Mouse (Mus musculus): Measurements from ENCODE around the gene Grin2b.

The Grin2b gene

DNA sequence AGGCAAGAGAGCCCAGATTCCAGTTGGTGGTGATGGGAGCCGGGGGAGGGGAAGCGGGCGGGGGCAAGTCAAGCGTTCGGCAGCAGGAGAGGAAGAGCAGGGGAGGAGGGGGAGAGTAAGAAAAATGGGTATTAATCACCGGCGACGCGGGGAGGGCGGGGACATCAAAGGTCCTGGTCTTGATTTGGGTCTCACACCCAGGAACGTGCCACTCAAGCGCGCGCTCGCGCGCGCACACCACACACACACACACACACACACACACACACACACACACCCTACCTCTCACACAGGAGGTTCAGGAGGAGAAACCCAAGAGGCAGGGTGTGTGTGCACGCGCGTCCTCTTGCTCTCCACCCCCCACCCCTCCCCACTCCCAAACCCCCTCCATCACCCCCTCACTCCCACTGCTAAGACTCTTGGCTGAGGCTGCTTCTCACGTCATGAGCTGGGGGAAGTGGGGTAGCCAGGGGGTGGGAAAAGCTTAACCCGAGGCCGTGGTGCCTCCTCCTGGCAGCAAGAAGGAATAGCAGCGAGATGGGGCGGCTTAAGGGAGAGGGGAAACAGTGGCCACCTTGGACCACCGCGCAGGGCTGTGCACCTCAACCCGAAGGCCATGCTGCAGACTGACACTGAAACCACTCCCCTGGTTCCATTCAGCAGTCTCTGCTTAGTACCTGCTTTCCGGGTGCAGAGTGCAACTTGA lies at the start of gene Grin2b:
Grin2b (minus strand) TSS at position 321 of the 706 bp plus-strand sequence.
- DNase-seq (ENCODE audit: low spot score in 2 of 2), result peak in 1 of 2 experiments; percentile 60

DNA sequence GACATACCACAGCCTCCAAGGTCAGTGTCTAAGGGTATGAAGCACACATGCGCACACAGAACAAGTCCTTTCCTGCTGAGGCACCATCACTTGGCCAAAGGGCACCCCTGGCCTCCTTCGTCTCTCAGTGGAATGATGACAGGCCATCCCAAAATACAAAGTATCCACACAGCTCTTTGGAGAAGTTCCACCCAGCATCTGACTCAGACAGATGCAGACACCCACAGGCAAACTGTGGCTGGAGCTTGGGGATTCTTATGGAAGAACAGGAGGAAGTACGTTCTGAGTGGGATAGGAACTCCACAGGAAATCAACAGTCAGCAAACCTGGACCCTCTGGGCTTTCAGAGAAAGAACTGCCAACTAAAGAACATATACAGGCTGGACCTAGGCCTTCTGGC lies 48.6 kb upstream of the Grin2b start:
- DNase-seq (ENCODE audit: low spot score in 2 of 2), result no peak

DNA sequence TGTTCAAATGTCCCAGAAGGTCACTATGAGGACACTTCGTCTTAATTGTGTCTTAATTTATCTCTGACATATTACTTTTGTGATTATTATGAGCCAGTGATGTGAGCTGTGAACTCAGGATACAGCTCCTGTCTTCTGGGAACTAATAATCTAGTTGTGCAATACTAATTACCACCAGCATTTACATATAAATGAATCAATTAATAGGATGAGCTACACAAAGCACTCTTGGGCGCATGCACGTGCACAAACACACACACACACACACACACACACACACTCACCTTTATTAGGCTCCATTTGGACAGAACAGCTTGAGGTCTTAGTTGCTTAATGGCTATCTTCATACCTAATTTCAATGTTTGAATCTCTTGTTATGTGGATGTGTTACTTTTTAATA lies 37.1 kb upstream of the Grin2b start:
- DNase-seq (ENCODE audit: low spot score in 2 of 2), result no peak

DNA sequence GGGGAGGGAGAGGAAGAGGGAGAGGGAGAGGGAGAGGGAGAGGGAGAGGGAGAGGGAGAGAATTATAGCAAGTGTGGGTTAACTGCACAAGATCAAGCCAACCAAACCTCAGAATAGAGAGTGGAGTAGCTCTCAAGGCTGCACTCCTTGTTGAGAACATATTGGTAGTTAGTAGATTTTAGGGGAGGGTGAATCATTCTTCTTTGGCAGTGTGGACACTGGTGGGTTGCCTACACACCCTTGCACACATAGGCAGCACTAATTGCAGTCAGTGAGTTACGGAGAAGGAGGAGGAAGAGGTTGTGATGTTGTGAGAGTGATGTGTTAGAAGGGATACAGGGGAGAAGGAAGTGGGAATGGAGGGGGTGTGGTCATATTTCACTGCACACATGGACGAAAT lies 26.5 kb upstream of the Grin2b start:
- no peak for DNase-seq (ENCODE audit: low spot score in 2 of 2)

DNA sequence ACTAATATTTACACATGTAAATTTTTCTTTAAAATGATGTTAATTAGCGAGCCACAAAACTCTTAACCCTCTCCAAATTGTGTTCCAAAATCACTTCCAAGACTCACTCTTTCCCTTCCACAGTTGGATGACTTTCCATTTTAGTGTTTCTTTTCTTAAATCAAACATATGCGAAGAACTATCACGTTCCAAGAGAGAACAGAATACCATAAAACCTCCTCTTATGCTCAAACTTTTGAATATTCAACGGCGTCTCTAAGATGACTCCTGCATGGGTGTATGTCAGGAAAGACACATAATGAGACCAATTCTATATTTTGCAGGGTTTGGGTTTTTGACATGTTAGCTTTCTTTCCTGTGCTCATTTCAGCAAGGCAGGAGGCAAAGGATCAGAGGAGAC lies 21.3 kb upstream of the Grin2b start:
- no peak for DNase-seq (ENCODE audit: low spot score in 2 of 2)

DNA sequence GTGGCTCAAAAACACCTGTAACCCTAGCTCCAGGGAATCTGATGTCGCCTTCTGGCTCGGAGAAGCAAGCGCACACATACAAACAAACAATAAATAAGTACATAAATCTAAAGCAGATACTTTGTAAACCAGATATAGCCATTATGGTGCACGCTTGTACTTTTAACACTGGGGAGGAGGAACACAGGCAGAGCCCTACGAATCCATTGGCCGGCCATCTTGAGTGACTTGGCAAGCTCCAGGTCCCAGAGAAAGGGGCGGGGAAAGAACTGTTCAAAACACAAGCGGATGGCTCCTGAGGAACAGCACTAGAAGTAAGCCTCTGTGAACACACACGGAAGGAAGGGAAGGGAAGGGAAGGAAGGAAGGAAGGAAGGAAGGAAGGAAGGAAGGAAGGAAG lies 4.8 kb upstream of the Grin2b start:
- no peak for DNase-seq (ENCODE audit: low spot score in 2 of 2)

DNA sequence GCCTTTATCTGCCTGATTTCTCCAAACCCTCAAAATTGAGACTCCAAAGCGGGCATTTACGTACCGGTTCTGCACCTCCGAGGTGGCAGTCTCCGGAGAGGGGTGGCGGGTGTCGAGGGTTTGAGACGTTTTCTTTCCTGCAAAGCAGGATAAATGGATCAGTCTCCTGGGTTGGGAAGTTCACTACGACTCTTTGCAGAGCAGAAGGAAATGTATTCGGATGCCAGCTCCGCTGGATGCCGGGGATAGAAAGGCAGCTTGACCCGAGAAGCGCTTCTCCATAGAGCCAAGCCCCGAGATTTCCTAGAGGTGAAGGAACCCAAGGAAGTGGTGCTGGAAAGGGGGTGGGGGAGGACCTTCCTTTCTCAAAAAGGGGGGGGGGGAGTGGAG lies 515 bp downstream of the Grin2b start:
- DNase-seq (ENCODE audit: low spot score in 2 of 2), result no peak

DNA sequence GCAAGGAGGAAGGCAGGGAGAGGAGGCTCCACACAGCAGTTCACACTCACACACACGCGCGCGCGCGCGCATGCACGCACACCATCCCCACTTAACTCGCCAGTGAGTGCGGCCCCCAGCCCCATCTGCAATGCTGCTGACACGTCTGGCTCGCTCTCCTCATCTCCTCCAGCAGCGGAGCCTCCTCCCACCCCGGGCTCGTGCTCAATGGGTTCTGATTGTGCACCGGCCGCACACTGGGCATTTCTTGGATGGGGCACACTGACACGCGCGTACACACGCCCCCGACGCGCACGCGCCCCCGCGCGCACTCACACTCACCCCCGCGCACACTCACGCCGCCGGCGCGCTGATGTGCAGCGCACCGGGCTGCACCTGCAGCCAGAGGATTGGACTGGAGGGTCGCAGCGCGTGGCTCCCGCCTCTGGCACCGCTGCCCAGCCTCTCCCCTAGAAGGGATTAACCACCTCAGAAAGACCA lies 1.1 kb downstream of the Grin2b start:
- DNase-seq (ENCODE audit: low spot score in 2 of 2), result no peak

DNA sequence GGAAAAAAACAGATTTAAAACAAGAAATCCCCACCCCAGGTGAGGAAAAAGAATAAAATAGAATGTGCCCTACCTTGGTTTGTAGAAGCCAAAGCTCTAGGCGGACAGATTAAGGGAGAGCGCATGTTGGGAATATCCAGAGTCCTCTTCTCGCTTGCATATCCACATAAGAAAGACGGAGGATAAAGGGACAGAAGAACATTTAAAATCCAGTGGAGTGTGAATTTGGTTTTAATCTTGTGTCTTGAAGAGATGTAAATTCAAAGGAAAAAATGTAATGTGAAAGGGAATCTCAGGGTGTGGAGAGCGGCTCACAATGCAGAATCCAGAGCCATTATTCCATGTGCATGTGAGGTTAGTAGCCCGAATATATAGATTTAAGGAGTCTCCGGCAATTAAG lies 2.0 kb downstream of the Grin2b start:
- no peak for DNase-seq (ENCODE audit: low spot score in 2 of 2)

DNA sequence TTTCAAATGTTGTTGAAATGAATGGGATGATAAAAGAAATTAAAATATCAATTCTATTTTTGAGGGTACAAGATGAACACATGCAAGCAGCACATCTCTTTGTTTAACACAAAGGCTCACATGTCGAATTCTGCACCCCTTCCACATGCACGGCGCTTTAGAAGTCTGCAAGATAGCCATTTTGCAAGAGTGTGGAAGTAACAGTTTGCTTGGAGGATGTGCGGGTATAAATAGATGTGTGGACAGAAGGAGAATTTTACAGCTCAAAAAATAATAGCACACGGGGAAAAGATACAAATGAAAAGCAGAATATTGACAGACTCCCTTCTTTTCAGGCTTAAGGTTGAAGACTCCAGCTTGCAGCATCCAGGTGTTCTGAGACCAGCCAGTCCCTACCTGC lies 2.9 kb downstream of the Grin2b start:
- no peak for DNase-seq (ENCODE audit: low spot score in 2 of 2)

DNA sequence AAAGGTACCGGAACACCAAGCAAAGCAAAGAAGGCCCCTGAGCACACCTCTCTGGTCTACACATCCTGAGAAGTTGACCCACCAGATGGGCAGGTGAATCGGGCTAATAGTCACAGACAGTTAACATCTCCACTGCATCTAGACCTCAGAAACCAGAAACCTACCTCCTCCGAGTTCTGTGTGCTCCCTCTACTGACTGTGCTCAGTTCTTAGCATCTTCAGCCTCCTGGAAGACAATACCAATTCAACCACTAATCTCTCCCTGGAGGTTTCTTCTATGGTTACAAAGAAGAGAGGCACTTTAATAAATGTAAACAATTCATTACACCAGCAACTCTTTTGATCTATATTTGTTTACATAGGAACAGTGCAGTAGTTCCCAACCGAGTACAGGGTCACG lies 6.0 kb downstream of the Grin2b start:
- DNase-seq (ENCODE audit: low spot score in 2 of 2), result no peak

DNA sequence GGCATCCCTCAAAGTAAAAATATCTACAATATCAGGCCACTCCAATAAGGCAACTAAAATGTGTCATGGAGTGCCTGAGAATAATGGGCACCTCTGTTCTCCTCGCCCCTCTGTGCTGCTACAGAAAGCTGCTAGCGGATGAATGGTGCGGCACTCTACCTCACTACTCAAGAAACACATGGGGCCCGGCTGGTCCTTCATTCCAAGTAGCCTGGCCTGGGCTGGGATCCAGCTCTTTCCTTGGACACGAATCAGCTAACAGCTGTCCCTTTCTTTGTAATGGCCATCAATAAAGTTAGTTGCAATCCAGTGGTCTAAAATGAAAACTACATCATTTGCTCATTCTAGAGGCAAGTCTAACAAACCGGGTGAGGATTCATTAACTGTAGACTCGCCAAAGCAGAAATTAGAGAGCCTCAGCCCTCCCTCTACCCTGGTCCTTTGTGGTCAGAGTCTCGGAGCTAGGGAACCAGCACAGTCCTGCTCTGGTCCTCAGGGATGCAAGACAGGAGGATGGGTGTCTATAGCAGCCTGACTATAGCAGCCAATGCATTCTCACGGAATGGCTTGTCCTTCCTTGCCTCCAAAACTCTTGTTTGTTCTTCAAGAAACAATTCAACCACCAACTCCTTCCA lies 7.8 kb downstream of the Grin2b start:
- no peak for DNase-seq (ENCODE audit: low spot score in 2 of 2)

DNA sequence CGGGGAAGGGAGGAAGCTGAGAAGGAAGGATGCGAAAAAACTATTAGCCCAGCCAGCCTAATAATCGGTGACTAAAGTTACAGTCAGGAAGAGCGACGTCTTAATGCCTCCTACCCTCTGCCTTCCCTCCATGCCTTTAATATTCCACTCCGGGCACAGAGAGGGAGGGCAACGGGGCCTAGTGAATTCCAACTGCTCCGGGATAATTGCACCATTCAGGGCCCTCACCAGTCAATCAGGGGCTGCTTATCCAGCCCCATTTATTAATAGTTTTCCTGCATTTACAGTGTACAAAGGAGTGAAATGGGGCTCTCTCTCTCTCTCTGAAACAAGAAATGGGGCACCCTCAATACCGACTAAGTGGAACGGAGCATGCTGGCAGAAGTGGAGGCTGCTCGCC lies 11.2 kb downstream of the Grin2b start:
- DNase-seq (ENCODE audit: low spot score in 2 of 2), result no peak

DNA sequence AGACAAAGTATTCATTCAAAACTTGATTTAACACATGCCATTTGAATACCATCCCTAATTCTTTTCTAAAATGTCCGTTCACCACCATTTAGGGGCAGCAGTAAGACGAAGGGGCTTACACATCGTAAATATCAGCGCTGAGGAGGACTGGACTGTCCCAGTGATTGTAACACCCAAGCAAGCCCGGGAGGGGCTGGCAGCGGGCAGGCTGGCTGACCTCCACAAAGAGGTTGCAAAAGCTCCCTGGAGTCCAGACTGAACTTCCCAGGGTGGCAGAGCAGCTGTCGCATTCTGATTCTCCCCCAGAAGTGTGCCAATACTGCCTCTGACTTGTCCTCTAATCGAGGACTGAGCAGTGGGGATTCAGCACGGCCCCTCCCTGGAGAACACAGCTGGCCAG lies 19.9 kb downstream of the Grin2b start:
- no peak for DNase-seq (ENCODE audit: low spot score in 2 of 2)

DNA sequence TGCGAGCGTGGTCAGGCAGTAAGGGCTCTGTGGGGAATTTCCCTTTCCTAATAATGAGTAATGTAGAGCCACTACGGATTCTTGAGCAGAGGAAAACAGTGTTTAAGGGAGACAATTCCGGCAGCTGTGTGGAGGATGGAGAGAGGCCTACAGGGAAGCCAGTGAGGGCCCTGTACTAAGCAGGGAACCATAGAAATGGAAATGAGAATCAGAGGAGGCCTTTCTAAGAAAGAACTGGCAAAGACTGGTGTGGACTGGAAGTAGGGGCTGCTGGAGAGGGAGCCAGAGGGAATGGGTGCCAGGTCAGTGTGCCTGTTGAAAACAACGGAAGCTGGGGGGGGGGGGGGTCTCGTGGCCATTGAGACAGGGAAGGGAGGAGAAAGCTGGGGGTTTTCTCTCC lies 23.2 kb downstream of the Grin2b start:
- DNase-seq (ENCODE audit: low spot score in 2 of 2), result no peak

DNA sequence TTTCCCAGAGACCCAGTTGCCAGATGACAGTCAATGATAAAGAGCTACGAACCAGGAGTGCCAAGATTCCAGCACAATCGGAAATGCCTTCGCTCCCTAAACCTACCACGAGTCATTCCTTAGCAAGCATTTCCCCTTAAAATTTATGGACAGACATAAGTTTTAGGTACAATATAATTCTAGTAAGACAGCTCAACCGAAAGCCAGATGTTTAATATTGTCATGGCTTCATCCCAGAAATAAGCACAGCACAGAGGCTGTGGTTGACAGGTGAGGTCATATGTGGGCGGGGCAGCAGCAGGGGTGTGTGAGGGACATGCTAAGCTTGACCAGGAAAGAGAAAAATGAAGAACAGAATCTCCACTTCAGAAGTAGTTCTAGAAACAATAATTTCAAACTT lies 33.3 kb downstream of the Grin2b start:
- DNase-seq (ENCODE audit: low spot score in 2 of 2), result no peak

DNA sequence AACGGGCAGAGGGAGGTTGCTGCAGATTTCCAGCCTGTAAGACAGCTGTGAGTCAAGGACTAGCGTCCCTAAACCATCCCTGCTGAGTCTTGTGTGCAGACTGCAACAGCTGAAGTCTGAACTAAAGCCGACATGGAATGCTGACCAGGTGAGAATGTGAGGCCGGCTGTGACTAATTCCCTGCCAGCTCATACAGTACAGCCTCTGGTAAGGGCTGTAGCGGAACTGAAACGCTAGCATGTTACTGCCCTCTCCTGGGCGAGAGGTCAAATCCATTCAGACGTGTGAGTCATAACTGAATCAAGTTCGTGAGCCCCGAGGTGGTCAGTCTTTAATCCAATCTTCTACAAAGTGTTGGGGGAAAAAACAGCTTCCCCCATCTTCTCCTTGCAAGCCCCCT lies 42.9 kb downstream of the Grin2b start:
- DNase-seq (ENCODE audit: low spot score in 2 of 2), result peak in 1 of 2 experiments; percentile 21

DNA sequence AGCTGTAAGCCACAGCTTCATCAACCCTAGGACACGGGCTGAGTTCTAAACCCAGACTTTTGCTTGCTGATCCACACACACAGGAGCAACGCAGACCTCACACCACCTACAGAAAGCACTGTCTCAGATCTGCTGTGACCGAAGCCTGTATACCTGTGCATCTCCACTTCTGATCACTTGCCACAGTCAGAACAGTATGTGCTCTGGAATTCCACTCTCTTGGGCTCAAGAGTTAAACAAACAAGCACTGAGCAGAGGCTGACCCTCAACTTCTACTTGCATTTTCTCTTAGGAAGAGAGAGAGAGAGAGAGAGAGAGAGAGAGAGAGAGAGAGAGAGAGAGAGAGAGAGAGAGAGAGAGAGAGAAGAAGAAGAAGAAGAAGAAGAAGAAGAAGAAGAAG lies 50.7 kb downstream of the Grin2b start:
- no peak for DNase-seq (ENCODE audit: low spot score in 2 of 2)

DNA sequence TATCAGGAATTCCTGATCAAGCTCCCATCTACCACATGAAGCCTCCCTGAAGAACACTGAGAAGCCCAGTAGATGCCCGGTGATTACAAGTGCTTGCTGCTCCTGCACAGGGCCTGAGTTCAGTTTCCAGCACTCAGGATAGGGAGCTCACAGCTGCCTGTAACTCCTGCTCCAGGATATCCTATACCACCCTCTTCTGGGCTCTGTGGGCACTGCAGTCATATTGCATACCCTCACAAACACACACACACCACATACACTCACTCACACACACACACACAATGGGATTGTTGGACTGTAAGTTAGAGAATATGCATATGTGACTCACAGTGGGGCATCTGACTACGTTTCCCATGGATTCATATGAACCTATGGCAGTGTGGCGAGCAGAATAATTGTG lies 55.9 kb downstream of the Grin2b start:
- no peak for DNase-seq (ENCODE audit: low spot score in 2 of 2)

DNA sequence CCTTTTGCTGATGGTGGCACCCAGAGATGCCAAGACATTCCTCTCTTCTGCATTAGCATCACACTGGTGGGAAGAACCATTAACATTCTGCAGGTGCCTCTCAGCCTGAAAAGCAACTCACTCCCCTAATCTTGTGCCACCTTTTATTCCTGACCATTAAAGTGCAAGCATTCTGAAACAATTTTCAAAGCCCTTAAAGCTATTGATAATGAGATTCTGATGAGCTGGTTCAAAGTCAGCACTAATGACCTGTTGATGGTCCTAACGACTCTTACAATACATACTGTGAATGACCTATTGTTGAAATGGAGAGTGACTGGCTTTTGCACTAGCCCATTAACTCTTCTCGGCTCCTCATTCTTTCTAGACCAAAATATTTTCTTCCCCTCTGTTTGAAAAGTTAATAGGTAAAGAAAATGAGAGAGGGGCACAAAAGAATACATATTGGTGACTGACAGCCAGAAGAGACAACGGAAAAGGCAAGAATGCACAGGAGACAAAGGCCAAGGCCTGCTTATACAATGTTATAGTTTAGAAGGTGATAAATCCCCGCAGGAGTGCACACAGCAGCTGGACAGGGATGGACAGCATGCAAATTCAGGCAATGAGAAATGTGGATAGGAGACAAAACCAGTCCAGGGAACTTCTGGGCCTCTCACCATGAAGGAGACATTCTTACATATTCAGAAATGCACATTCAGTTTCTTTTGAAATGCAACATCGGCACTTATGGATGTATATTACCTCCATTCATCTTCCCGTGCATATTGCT lies 59.5 kb downstream of the Grin2b start:
- no peak for DNase-seq (ENCODE audit: low spot score in 2 of 2)

DNA sequence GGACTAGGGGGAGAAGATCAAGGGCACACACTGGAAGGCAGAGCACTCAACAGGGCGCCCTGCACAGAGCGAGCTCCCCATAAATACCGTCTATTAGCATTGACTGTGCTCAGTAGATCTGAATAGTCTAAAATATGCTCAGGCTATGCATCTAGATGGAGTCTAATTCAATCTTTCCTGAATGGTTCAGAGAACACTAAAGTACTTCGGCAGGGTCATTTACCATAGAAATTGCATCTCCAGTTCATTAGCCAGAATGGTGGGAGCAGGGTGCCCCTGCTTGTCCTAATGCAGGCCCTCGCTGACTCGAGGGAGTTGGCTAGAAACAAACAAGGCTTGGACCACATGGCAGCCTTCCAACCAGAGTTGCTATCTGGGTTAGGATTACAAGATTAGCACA lies 64.1 kb downstream of the Grin2b start:
- DNase-seq (ENCODE audit: low spot score in 2 of 2), result no peak

DNA sequence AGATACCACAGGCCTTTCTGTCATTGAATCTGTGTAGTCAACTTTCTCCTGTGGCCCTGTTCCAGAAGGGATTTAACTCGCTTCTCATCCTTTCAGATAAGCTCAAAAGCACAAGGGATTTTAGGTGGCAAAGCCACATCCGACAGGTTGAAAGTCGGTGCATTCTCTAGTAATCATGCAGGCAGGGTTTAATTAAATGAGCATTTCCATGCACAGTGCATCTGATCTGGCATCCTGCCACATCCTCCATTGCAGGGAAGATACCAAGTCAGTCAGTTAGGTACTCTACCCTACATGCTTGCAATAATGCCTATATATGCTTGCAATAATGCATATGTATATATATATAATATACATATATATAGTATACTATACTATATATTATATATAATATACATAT lies 64.8 kb downstream of the Grin2b start:
- DNase-seq (ENCODE audit: low spot score in 2 of 2), result no peak

DNA sequence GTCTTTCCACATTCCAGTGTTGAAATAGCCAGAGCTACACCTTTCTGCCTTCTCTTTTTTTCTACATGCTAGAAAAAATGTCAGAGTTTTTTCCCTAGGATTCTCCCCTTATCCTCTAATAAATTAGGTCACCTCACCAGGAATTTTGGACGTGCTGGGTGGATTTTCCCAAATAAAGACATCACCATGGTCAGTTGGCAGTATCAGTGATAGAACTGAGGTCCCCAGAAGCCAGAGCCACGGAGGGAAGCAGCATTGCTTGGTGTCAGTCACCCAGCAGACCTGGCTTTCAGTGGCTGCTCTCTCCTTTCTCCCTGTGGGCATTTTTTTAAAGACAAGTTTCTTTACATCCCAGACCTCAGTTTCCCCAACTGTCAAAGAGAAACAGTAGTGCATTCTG lies 68.1 kb downstream of the Grin2b start:
- DNase-seq (ENCODE audit: low spot score in 2 of 2), result no peak
